Mouse (Mus musculus) bone marrow macrophage, adult 2 months (primary cell): ENCODE results near the gene Gata1.

Source experiments
- CTCF ChIP-seq: IDR thresholded peaks from 2 replicates; pipeline ENCODE4 v1.5.1; 2012; ENCODE audit warnings: low read depth, mild to moderate bottlenecking, low read length, moderate library complexity
- POLR2A ChIP-seq: IDR thresholded peaks from 2 replicates; pipeline ENCODE4 v1.6.1; 2012; ENCODE audit warnings: mild to moderate bottlenecking, low read depth, low read length, borderline replicate concordance

GRCm38 (mm10) chrX:7967596-7968201 lies 10.2 kb downstream of the Gata1 start:
- no peak for TF ChIP-seq POLR2A
- no peak for TF ChIP-seq CTCF
